Mouse (Mus musculus) spleen, adult 10 weeks (tissue): ENCODE measurements around the gene Naaa. TPM values are rescaled to one million over a fixed set of nuclear protein-coding genes. Genes with fewer than 3 reads are reported as not detected.

Source experiments
- polyA plus RNA-seq: library from polyadenylated mRNA; stranded (reverse); fragments of 350-450 nt; fragmentation: Illumina TruSeq; extraction: RNeasy Lipid Tissue Mini Kit (QIAGEN cat#74804); gene quantifications from one replicate; pipeline ENCODE4 v1.2.3, GENCODE M21; 2015; ENCODE audit warnings: low replicate concordance; ENCODE audit not compliant: insufficient read depth

The Naaa gene
- polyA plus RNA-seq: 99.9 TPM

GRCm38 (mm10) chr5:92277437-92278394, at the start of gene Naaa:
Gene Naaa (minus strand): TSS chr5:92278170.

GRCm38 (mm10) chr5:92309681-92310511, 31.9 kb upstream of the Naaa start, which contains the start of gene Sdad1:
Gene Sdad1 (minus strand): TSS chr5:92310479.

GRCm38 (mm10) chr5:92256218-92256617, 21.8 kb downstream of the Naaa start, which contains the start of gene Ppef2:
Gene Ppef2 (minus strand): TSS chr5:92256278.

GRCm38 (mm10) chr5:92215308-92215707, 62.7 kb downstream of the Naaa start, which contains the start of gene U90926:
Gene U90926 (minus strand): TSS chr5:92215408.

Other genes starting within 250 kb of the Naaa start
- 1.6 TPM for gene Cdkl2, start 234.3 kb downstream of the Naaa start, polyA plus RNA-seq
- 130 TPM for gene G3bp2, start 194.5 kb downstream of the Naaa start, polyA plus RNA-seq
- gene Uso1, start 140.2 kb downstream of the Naaa start, polyA plus RNA-seq: 81.3 TPM
- not detected for gene U90926, start 62.8 kb downstream of the Naaa start, polyA plus RNA-seq
- gene Ppef2, start 21.9 kb downstream of the Naaa start, polyA plus RNA-seq: 3.2 TPM
- 53.9 TPM for gene Sdad1, start 32.3 kb upstream of the Naaa start, polyA plus RNA-seq
- 50.2 TPM for gene Cxcl9, start 49.9 kb upstream of the Naaa start, polyA plus RNA-seq
- 8.3 TPM for gene Art3, start 53.7 kb upstream of the Naaa start, polyA plus RNA-seq
- gene Cxcl10, start 70.7 kb upstream of the Naaa start, polyA plus RNA-seq: 45.5 TPM
- 51.3 TPM for gene Nup54, start 157.0 kb upstream of the Naaa start, polyA plus RNA-seq
- 97.7 TPM for gene Scarb2, start 228.7 kb upstream of the Naaa start, polyA plus RNA-seq